Mouse (Mus musculus): Measurements from ENCODE around the gene 6030408B16Rik.

DNA sequence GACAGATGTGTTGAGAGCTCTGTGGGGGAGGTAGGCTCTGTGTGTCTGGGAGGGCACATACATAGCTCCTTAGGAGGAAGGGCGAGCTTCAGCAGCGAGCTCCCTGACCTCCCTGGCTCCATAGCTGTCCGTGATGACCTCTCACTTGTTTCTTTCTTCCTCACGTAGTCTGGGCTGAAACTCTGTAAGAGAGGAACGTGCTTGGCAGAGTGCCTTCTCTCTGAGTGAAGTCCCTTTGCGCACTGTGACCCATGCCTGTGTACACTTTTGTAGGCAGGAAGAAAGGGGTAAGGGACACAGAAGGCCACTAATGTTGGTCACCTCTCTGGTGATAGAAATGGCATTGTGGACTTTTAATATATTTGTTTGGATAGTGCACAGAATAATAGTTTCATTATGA, 5.7 kb upstream of the 6030408B16Rik start:
- no peak for TF ChIP-seq CTCF (IDR thresholded peaks at IDR 0.05; ENCODE audit: low read depth, low read length)
- TF ChIP-seq POLR2A (IDR thresholded peaks at IDR 0.05; ENCODE audit: borderline replicate concordance, low read depth, low read length): no peak

All from bone marrow macrophage, adult 2 months (primary cell).